Mouse (Mus musculus) ES-E14 (cell line): Measurements from ENCODE around the gene Taf9.

Source experiments
- CHD2 ChIP-seq: IDR thresholded peaks from 2 replicates; pipeline ENCODE4 v1.6.1; 2014; ENCODE audit warnings: mild to moderate bottlenecking, low read depth, low read length, inconsistent platforms
- HCFC1 ChIP-seq: IDR thresholded peaks from 2 replicates; pipeline ENCODE4 v1.6.1; 2012; ENCODE audit warnings: low read length, inconsistent platforms, borderline replicate concordance; ENCODE audit not compliant: insufficient read depth
- MAFK ChIP-seq: IDR thresholded peaks from 2 replicates; pipeline ENCODE4 v1.6.1; 2014; ENCODE audit warnings: mild to moderate bottlenecking, low read depth, low read length, inconsistent platforms; ENCODE audit not compliant: insufficient read depth
- ZC3H11A ChIP-seq: IDR thresholded peaks from 2 replicates; pipeline ENCODE4 v1.6.1; 2012; ENCODE audit warnings: low read depth, mild to moderate bottlenecking, inconsistent platforms, low read length, borderline replicate concordance
- ZNF384 ChIP-seq: IDR thresholded peaks from 2 replicates; pipeline ENCODE4 v1.6.1; 2012; ENCODE audit warnings: low read depth, low read length, inconsistent platforms

GRCm38 (mm10) chr13:100617583-100617982 lies 33.8 kb upstream of the Taf9 start:
- no peak for TF ChIP-seq ZNF384
- TF ChIP-seq ZC3H11A: no peak
- TF ChIP-seq MAFK: no peak
- no peak for TF ChIP-seq CHD2
- TF ChIP-seq HCFC1: no peak
